Mouse (Mus musculus) c-Kit-positive CD71-positive TER-119-positive erythroid progenitor cells, embryonic 14.5 days (primary cell): ENCODE data around the gene Adamts1.

Experiments used
- DNase-seq: peaks from one replicate; pipeline ENCODE4 v3.0.0-alpha.2; 2013; ENCODE audit warnings: low spot score

Gene Adamts1

GRCm38 (mm10) chr16:85765167-85765566 lies 37.7 kb downstream of the Adamts1 start:
- DNase-seq = no peak

DNA sequence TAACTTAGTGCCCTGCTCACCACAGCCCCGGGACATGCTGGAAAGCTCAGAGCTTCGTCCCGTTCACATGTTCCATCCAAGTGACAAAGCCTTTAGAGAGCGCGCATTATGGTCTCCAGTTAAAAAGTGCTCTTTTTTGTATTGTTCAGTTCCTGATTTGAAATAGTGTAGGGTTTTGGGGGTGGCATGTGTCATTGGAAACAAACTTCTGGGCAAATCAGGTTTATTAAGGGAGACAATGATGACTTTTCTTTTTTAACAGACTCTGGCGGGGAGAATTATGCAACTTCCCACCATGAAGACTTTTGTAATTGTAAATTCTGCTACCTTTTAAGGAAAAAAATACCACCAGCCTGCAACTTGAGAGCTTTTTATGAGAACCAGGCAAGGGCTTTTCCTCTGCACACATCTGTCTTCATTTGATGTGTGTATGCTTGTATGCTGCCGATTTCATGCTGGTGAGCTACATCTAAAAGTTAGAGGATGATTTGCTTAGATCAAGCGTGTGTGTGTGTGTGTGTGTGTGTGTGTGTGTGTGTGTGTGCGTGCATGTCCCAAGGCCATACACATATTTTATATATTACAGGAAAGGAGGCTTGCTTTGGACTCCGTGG lies 40.8 kb downstream of the Adamts1 start:
- no peak for DNase-seq

DNA sequence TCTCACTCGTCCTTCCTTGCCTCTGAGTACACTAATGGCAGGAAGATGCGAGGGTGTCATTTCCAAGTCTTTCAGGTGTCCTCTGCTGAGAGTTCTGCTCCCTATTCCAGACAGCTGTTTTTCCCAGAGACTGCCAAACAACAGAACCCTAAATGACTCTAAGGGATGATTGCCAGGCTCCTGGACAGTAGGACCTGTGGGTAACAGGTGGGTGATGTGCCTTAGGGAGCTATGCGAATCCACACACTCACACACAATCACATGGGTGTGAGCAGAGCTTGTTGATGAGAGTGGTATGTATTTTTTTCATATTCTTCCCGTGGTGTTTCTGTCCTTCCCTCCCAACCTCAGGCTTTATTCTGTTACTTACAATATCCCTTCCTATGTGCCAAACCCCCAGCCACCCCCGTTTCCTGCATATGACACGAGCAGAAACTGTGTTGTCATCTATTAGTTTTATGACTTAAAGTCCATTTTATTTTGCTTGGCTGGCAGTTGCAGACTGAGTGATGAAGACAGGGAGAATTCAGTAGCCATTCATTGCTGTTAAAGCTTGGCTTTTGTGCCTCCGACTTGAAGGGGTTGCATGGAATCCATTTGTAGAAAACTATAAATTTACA lies 41.8 kb downstream of the Adamts1 start:
- DNase-seq = no peak

DNA sequence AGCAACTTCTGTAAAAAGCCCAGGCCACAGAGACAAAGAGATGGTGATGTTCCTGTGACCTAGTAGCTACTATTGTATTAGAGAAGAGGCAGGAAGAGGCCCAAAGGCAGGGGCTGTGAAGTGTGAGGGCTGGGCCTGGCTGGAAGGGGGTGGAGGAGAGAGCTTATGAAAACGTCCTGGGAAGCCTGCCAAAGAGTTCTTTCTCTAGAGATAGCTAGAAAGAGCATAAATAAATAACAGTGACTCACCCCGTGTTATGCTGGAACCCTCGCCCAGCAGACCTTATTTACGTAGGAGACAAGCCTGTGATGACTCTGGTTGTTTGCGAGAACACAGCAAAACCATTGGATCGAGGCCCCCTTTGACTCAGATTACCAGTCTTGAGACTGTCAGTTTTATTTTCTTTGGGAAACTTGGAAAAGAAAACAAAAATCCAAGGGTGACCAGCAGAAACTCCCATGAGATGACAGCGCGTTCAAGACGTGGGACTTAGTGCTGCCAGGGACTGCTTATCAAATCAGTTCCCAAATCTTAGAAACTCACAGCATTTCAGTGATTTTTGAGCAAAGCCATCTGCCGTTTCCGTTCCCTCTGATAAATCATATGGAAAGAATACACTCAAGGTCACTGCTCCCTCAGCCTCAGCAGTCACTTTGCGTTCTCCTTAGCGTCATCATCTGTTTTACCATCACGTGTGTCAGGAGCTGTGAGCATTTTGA lies 46.7 kb downstream of the Adamts1 start:
- no peak for DNase-seq

DNA sequence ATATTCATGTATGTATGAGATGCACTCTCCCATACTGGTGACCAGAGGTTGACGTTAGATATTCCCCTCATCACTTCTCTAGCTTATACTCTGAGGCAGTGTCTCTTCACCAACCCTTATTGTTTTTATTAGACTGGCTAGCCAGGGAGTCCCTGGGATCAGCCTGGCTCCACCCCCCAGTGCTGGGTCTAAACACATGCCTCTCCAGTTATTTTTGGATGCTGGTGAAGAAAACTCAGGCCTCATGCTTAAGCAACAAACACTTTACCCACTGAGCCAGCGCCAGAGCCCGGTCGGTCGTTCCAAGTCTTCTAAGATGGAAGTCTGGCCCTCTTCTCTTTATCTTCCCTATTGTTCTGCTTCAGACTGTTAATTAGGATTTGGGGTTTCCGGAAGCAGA lies 53.6 kb downstream of the Adamts1 start:
- DNase-seq = no peak

DNA sequence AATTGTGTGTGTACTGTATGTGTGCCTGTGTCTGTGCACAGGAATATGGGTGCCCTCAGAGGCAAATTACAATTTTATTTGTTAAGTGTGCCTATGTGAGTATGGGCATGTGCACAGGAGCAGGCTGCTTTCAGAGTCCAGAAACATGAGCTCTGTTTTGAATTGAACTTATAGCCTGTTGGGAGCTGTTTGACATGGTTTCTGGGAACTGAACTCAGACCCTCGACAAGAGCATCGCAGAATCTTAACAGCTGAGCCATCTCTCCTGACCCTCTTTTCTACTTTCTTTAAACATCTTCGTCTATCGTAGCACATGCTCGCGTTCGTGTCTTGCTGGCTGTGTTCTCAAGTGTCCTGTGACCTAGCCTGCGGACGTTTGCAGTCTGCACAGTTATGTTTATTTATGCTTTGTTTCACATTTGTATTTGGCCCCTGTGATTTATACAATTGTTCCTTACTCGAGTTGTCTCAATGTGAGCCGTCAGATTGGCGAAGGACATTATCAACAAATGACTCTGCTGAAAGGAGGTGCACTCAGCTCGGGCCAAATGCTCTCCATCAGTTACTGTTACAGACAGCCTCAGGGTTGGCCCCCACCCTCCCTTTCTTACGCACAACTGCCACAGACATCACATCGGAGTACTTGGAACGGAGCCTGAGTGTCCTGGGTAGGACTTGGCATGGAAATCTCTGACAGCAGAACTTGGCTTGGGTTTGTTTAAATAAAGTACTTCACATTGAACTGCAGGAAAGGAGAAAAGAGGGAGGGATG lies 55.1 kb downstream of the Adamts1 start:
- no peak for DNase-seq

DNA sequence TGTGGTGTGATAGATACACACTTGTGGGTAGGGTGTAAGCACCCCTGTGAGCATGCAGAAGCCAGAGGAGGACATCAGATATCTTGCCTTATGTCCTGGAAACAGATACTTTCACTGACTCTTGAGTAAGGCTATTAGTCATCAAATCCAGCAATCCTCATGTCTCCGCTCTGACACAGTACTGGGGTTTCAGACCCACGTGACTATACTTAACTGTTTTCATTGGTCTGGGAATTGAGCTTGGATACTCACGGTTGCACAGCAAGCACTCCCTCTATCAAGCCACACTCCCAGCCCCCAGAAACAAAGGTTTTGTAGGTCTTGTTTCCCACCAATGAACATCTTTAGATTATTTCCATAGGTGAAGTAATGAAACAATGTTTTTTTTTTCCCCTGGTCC lies 56.5 kb downstream of the Adamts1 start:
- no peak for DNase-seq
